In genomic region chr5:76792720-76793119, GRCm38 (mm10) we compare ENCODE assay signal across 25 mouse cellular contexts.
"Had no signal": no experiment of that assay in that cellular context is flagged by ENCODE, and none has a peak within 500 bp of the region (broad histone marks: within the 10 kb centered on the region; RNA-seq: fewer than 3 reads in every experiment).

No protein-coding gene starts in this region.

- H3K27me3 ChIP-seq: heart, embryonic 12.5 days; hindbrain, embryonic 12.5 days; kidney, embryonic 15.5 days; limb, embryonic 12.5 days; liver, embryonic 13.5 days had no signal

- DNase-seq: forebrain, postnatal 0 days; gastrocnemius, postnatal 25 days; heart, postnatal 10 days; heart, postnatal 4 days; kidney, adult 11 months; kidney, adult 2 months; kidney, adult 9 months; kidney, postnatal 14 days; kidney, postnatal 4 days; liver; liver, embryonic 13.5 days had no signal

- H3K27ac ChIP-seq: heart, embryonic 10.5 days; hindbrain, embryonic 10.5 days; hindbrain, embryonic 12.5 days; hindbrain, embryonic 14.5 days; kidney, embryonic 15.5 days; kidney, postnatal 0 days; layer of hippocampus, adult 2 months; left cerebral cortex, adult 2 months; limb, embryonic 10.5 days; limb, embryonic 12.5 days; liver, embryonic 13.5 days had no signal

- H3K9ac ChIP-seq: forebrain, postnatal 0 days; heart, embryonic 12.5 days; hindbrain, embryonic 12.5 days; hindbrain, embryonic 14.5 days; kidney, embryonic 15.5 days; limb, embryonic 12.5 days; liver, embryonic 13.5 days had no signal

- H3K9me3 ChIP-seq: heart, embryonic 10.5 days; heart, embryonic 12.5 days; hindbrain, embryonic 10.5 days; hindbrain, embryonic 12.5 days; kidney, embryonic 15.5 days; limb, embryonic 10.5 days; limb, embryonic 12.5 days; liver, embryonic 13.5 days had no signal

- H3K4me3 ChIP-seq: heart, embryonic 10.5 days; heart, embryonic 12.5 days; hindbrain, embryonic 10.5 days; hindbrain, embryonic 12.5 days; kidney, embryonic 15.5 days; layer of hippocampus, adult 2 months; left cerebral cortex, adult 2 months; limb, embryonic 10.5 days; limb, embryonic 12.5 days; liver, embryonic 13.5 days had no signal

- H3K36me3 ChIP-seq: heart, embryonic 10.5 days; heart, embryonic 12.5 days; liver, embryonic 13.5 days had no signal

- H3K4me1 ChIP-seq: hindbrain, embryonic 10.5 days; hindbrain, embryonic 12.5 days; limb, embryonic 10.5 days; limb, embryonic 12.5 days had no signal

- H3K4me2 ChIP-seq: heart, embryonic 12.5 days; hindbrain, embryonic 12.5 days; hindbrain, embryonic 14.5 days; kidney, embryonic 15.5 days; limb, embryonic 12.5 days; liver, embryonic 11.5 days; liver, embryonic 13.5 days had no signal

- ATAC-seq: forebrain, postnatal 0 days; hindbrain, embryonic 16.5 days; inflammation-experienced regulatory T-cells, adult 6 months had no signal
